Comparison of ENCODE assay signal across 8 mouse cellular contexts in genomic region chr2:38347811-38348551, GRCm38 (mm10). TPM values are rescaled to one million over a fixed set of nuclear protein-coding genes. Genes with fewer than 3 reads are reported as not detected.
A peak's percentile ranks its signal among the peaks of the same experiment; 100 is the strongest.
DNase-seq lines count a peak whose midpoint lies in the region; ATAC-seq lines count a peak whose summit lies in the region.

No protein-coding gene starts in this region.

- no peak for ATAC-seq in kidney, embryonic 16.5 days (ENCODE audit: low FRiP score, low TSS enrichment)
- no peak for ATAC-seq in heart, embryonic 15.5 days (replicated peaks; ENCODE audit: insufficient number of reproducible peaks, insufficient read depth, low FRiP score, low read depth)
- no peak for ATAC-seq in liver, embryonic 15.5 days (ENCODE audit: insufficient read depth)
- no peak for ATAC-seq in erythroid progenitor cell, adult 5-6 weeks (replicated peaks; ENCODE audit: low FRiP score, poor library complexity, severe bottlenecking)
- no peak for ATAC-seq in megakaryocyte-erythroid progenitor cell, adult 5-6 weeks (replicated peaks; ENCODE audit: low FRiP score, low TSS enrichment, poor library complexity, severe bottlenecking)

- H3K9ac ChIP-seq in kidney, embryonic 16.5 days (replicated peaks; ENCODE audit: low read length), result no peak overlapping the region
- H3K9ac ChIP-seq in heart, embryonic 15.5 days, result no peak overlapping the region
- H3K9ac ChIP-seq in liver, embryonic 15.5 days, result no peak overlapping the region

- WGBS in kidney, embryonic 16.5 days, result 1% methylated on average over 46 of the region's 54 CpGs
- under 1% methylated on average over 46 of the region's 54 CpGs for WGBS in heart, embryonic 15.5 days
- 2% methylated on average over 54 of the region's 54 CpGs for WGBS in liver, embryonic 15.5 days (ENCODE audit: insufficient replicate concordance)

- H3K36me3 ChIP-seq in kidney, embryonic 16.5 days (ENCODE audit: insufficient read depth, low read length), result no peaks in the 10 kb centered on the region
- H3K36me3 ChIP-seq in heart, embryonic 15.5 days, result no peaks in the 10 kb centered on the region
- H3K36me3 ChIP-seq in liver, embryonic 15.5 days (replicated peaks), result no peaks in the 10 kb centered on the region

- no peak for DNase-seq in kidney, adult 8-10 months
- peak; percentile 66 for DNase-seq in R1 (ENCODE audit: low read depth, low spot score)
- DNase-seq in kidney, postnatal 4 days, result no peak

- peak overlapping the region; percentile 30 for H3K4me3 ChIP-seq in kidney, embryonic 16.5 days (ENCODE audit: low read length)
- peak overlapping the region; percentile 32 for H3K4me3 ChIP-seq in heart, embryonic 15.5 days
- peak overlapping the region; percentile 6; the same call in 1 of the 2 replicates for H3K4me3 ChIP-seq in liver, embryonic 15.5 days (replicated peaks)

- H3K27ac ChIP-seq in kidney, embryonic 16.5 days (ENCODE audit: low read length), result no peak overlapping the region
- H3K27ac ChIP-seq in heart, embryonic 15.5 days, result no peak overlapping the region
- H3K27ac ChIP-seq in liver, embryonic 15.5 days (replicated peaks), result no peak overlapping the region

- no peaks in the 10 kb centered on the region for H3K9me3 ChIP-seq in kidney, embryonic 16.5 days (ENCODE audit: low read length)
- H3K9me3 ChIP-seq in heart, embryonic 15.5 days (replicated peaks), result no peaks in the 10 kb centered on the region
- no peaks in the 10 kb centered on the region for H3K9me3 ChIP-seq in liver, embryonic 15.5 days (replicated peaks)

- H3K4me1 ChIP-seq in kidney, embryonic 16.5 days (ENCODE audit: insufficient read depth, low read length), result peaks cover 24% of the 10 kb centered on the region
- H3K4me1 ChIP-seq in heart, embryonic 15.5 days (replicated peaks), result peaks cover 35% of the 10 kb centered on the region
- H3K4me1 ChIP-seq in liver, embryonic 15.5 days (replicated peaks), result peaks cover 26% of the 10 kb centered on the region

- H3K27me3 ChIP-seq in kidney, embryonic 16.5 days (ENCODE audit: insufficient read depth, low read length), result peaks cover 99% of the 10 kb centered on the region
- peaks cover 100% of the 10 kb centered on the region for H3K27me3 ChIP-seq in heart, embryonic 15.5 days
- H3K27me3 ChIP-seq in liver, embryonic 15.5 days, result peaks cover 100% of the 10 kb centered on the region

- H3K4me2 ChIP-seq in kidney, embryonic 16.5 days (replicated peaks; ENCODE audit: low read depth, low read length), result peak overlapping the region; percentile 46
- H3K4me2 ChIP-seq in heart, embryonic 15.5 days, result peak overlapping the region; percentile 49
- peak overlapping the region; percentile 49 for H3K4me2 ChIP-seq in liver, embryonic 15.5 days

RNA-seq across cellular contexts. Expression of gene Lhx2, which starts 8.9 kb away (rescaled TPM):
- polyA plus RNA-seq in kidney, embryonic 16.5 days (2015; fragmentation: Nextera tagmentation; extraction: Ambion mirVana), result 0.16 TPM in 1 of 2 replicates, not detected in the other
- 0.05 TPM in 1 of 2 replicates, not detected in the other for polyA plus RNA-seq in heart, embryonic 15.5 days (2015; fragmentation: Nextera tagmentation; extraction: Ambion mirVana)
- 1.5 and 1.9 TPM in 2 replicates for polyA plus RNA-seq in liver, embryonic 15.5 days (2015; fragmentation: Nextera tagmentation; extraction: Ambion mirVana)
- total RNA-seq in erythroid progenitor cell, adult 5-6 weeks (2015; ENCODE audit: low replicate concordance), result not detected in 2 replicates
- not detected in 2 replicates for total RNA-seq in erythroid progenitor cell, adult 5-6 weeks (2017; ENCODE audit: low replicate concordance)
- total RNA-seq in megakaryocyte-erythroid progenitor cell, adult 5-6 weeks (2014; fragmentation: Nextera tagmentation), result not detected in 2 replicates
- total RNA-seq in megakaryocyte-erythroid progenitor cell, adult 5-6 weeks (2017), result not detected in 2 replicates
